Mouse (Mus musculus) olfactory bulb, adult 2 months (tissue): ENCODE data around the gene Chrna9.

Experiments
- CTCF ChIP-seq: fragments of 200-500 bp; IDR thresholded peaks from 2 replicates; pipeline ENCODE4 v1.5.1; 2012; ENCODE audit warnings: low read depth, mild to moderate bottlenecking, low read length, moderate library complexity; ENCODE audit not compliant: insufficient read depth
- POLR2A ChIP-seq: fragments of 200-500 bp; IDR thresholded peaks from 2 replicates; pipeline ENCODE4 v1.6.1; 2012; ENCODE audit warnings: mild to moderate bottlenecking, low read depth, low read length, moderate library complexity; ENCODE audit not compliant: insufficient read depth

DNA sequence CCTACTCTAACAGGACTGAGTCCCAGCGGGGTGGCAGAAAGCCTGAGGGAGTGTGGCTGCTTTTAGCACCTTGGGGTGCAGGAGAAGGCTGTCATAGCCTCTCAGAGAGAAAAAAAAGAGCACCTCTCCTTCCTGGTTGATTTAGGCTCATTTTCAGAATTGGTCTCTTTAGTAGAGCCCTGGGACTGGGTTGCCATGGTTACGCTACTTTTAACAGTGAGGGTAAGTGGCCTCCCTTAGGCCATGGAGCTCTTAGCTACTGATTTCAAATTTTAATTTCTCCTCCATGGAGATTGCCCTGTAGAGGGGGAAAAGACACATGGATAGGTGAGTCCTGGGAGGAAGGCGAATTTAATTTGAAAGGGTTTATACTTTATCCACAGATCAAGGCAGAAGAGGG is 16.1 kb upstream of the Chrna9 start:
- TF ChIP-seq CTCF: no peak
- TF ChIP-seq POLR2A: no peak
